Comparison of ENCODE assay signal across 21 mouse cellular contexts in the genomic region with DNA sequence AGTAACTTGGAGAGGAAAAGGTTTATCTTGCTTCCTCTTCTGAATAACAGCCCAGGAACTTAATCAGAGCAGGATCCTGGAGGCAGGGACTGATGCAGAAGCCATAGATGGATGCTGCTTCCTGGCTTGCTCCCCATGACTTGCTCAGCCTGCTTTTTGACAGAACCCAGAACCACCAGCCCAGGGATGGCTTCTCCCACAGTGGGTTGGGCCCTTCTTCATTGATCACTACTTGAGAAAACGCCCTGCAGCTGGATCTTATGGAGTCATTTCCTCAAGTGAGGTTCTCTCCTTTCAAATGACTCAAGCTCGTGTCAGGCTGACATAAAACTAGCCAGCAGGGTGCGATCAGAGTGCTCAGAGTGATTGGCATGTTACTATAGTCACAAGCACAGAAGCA.
"Had no signal": no experiment of that assay in that cellular context is flagged by ENCODE, and none has a peak within 500 bp of the region (broad histone marks: within the 10 kb centered on the region; RNA-seq: fewer than 3 reads in every experiment).

No protein-coding gene starts in this region.

- H3K4me2 ChIP-seq: liver, embryonic 13.5 days; lung, embryonic 14.5 days; neural tube, embryonic 12.5 days; neural tube, embryonic 15.5 days; stomach, embryonic 15.5 days had no signal

- H3K27ac ChIP-seq: kidney, postnatal 0 days; liver, embryonic 13.5 days; midbrain, embryonic 10.5 days; neural tube, embryonic 12.5 days; neural tube, embryonic 15.5 days; stomach, embryonic 15.5 days had no signal

- H3K9ac ChIP-seq: liver, embryonic 13.5 days; lung, embryonic 14.5 days; neural tube, embryonic 12.5 days; neural tube, embryonic 15.5 days; stomach, embryonic 15.5 days had no signal

- H3K27me3 ChIP-seq: liver, embryonic 13.5 days; neural tube, embryonic 12.5 days; neural tube, embryonic 15.5 days; stomach, embryonic 15.5 days had no signal

- H3K4me3 ChIP-seq: layer of hippocampus, adult 2 months; liver, embryonic 13.5 days; megakaryocyte, embryonic 14.5 days; midbrain, embryonic 10.5 days; neural tube, embryonic 12.5 days; neural tube, embryonic 15.5 days; stomach, embryonic 15.5 days had no signal

- H3K9me3 ChIP-seq: liver, embryonic 13.5 days; midbrain, embryonic 10.5 days; neural tube, embryonic 15.5 days; stomach, embryonic 15.5 days had no signal

- H3K4me1 ChIP-seq: liver, embryonic 13.5 days; midbrain, embryonic 10.5 days; neural tube, embryonic 12.5 days; neural tube, embryonic 15.5 days; stomach, embryonic 15.5 days had no signal

- H3K36me3 ChIP-seq: liver, embryonic 13.5 days; midbrain, embryonic 10.5 days; neural tube, embryonic 12.5 days; neural tube, embryonic 15.5 days; stomach, embryonic 15.5 days had no signal

- ATAC-seq: intestine, postnatal 0 days; lung, postnatal 0 days had no signal

- DNase-seq: kidney, adult 2 months; kidney, postnatal 25 days; layer of hippocampus, adult 9-11 months; liver, embryonic 13.5 days; lung, embryonic 14.5 days; lung, postnatal 36 days; midbrain, embryonic 14.5 days; retina, postnatal 1 day; right cerebral cortex, postnatal 25 days; spleen, adult 18-20 months; thymus, adult 18-20 months; thymus, postnatal 14 days had no signal
